Mouse (Mus musculus): ENCODE data around the gene Tcp11l1. TPM values are rescaled to one million over a fixed set of nuclear protein-coding genes. Genes with fewer than 3 reads are reported as not detected.

Gene Tcp11l1
- polyA plus RNA-seq, 1 experiment: 1.9 TPM

DNA sequence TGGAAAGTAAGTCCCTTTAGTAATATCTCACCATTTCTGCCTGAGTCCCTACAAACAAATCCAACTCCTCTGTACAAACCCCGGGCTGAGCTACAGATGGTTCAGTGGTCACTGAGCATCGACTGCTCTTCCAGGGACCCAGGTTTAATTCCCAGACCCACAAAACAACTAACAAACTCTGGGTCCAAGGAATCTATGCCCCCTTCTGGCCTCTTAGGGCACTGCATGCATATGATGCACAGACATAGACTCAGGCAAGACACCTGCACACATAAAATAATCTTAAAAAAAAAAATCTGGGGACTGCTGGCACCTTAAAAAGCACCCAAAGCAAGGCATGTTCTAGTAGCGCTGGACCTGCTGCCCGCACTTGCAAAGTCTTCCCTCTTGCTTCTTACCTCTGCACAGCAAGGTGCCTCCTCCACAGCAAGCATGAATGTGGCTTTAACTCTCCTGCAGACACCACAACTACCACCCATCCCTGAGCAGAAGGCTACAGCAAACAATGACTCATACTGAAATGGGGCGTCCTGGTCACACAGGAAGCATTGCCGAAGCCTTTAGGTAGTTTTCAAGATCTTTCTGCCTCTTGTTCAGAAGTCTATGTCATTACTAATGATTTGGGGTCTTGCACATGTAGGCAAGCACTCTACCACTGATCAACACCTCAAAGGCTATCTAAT is 42.7 kb downstream of the Tcp11l1 start:
- no peaks in the 10 kb centered on the region for H3K4me1 ChIP-seq (ENCODE audit: control insufficient read depth, insufficient read depth, insufficient read length, low read length)
- peaks cover 11% of the 10 kb centered on the region for H3K36me3 ChIP-seq (ENCODE audit: control insufficient read depth, insufficient read depth, low read length)
- WGBS: 73% methylated on average over 6 of the region's 6 CpGs
- no peaks in the 10 kb centered on the region for H3K27me3 ChIP-seq (ENCODE audit: control insufficient read depth, insufficient read depth, low read length)
- TF ChIP-seq POLR2A (IDR thresholded peaks at IDR 0.05; ENCODE audit: low read depth, low read length): no peak
- TF ChIP-seq CTCF (IDR thresholded peaks at IDR 0.05; ENCODE audit: extremely low read depth, insufficient read length, insufficient replicate concordance, low read depth, low read length): peak; percentile 40; the same call in 1 of the 2 replicates
- no peak overlapping the region for H3K4me3 ChIP-seq (ENCODE audit: low read depth, low read length)
- H3K27ac ChIP-seq (ENCODE audit: insufficient read depth, low read depth, low read length): no peak overlapping the region

DNA sequence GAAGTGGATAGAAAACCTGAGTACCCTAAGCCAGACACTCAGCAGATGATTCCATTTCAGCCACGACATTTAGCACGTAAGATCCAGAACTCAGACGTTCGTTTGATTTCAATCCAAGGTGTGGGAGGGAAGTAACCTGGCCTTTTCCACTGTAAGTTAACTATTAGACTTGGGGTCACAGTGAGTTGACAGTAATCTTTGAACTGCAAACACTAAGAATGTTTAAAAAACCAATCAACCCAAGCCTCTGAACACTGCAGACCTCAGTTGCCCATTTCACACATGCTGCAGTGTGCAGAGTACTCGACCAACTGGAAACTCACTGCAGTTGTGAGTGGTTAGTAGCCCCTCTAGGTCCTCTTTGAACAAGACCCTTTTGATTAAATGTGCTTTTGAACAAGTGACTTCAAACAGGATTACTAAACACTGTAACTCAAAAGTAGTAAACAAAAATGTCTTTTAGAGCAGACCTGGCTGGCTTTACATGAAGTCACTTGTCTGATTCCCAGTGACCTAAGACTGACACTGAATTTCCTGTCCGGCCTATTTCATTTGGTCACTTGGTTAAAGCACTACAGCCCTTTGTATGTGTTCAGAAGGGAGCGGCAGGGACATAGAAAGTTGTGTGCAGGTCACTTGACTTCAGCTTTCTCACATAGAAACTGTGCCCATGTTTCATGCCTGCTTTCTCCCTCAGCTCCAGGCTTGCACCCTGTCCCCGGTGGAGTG is 48.4 kb downstream of the Tcp11l1 start:
- Histone ChIP-seq H3K4me3 (ENCODE audit: low read depth, low read length) (no peak overlapping the region), H3K36me3 (ENCODE audit: control insufficient read depth, insufficient read depth, low read length) (peaks cover 37% of the 10 kb centered on the region), H3K27ac (ENCODE audit: insufficient read depth, low read depth, low read length) (no peak overlapping the region), H3K27me3 (ENCODE audit: control insufficient read depth, insufficient read depth, low read length) (no peaks in the 10 kb centered on the region), H3K4me1 (ENCODE audit: control insufficient read depth, insufficient read depth, insufficient read length, low read length) (no peaks in the 10 kb centered on the region)
- no peak for TF ChIP-seq POLR2A (IDR thresholded peaks at IDR 0.05; ENCODE audit: low read depth, low read length)
- TF ChIP-seq CTCF (IDR thresholded peaks at IDR 0.05; ENCODE audit: extremely low read depth, insufficient read length, insufficient replicate concordance, low read depth, low read length): no peak
- WGBS: 65% methylated on average over 8 of the region's 8 CpGs

DNA sequence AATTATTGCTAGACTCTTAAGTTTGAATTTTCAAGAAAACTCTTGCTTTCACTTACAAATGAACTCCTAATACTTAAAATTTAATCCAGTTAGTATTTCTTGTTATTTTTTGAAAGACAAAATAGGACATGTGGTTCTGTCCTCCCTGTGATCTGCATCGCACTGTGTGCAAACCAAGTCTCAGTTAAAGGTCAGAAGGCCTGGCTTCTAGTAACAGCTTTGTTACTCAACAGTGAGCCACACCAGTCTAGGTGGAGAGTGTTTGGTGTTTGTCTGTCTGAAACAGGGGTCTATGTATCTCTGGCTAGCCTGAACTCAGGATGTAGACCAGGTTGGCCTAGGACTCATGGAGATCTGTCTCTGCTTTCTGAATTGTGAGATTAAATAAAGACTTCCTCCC is 53.3 kb downstream of the Tcp11l1 start:
- Histone ChIP-seq H3K27me3 (ENCODE audit: control insufficient read depth, insufficient read depth, low read length) (no peaks in the 10 kb centered on the region), H3K27ac (ENCODE audit: insufficient read depth, low read depth, low read length) (no peak overlapping the region), H3K4me3 (ENCODE audit: low read depth, low read length) (no peak overlapping the region), H3K4me1 (ENCODE audit: control insufficient read depth, insufficient read depth, insufficient read length, low read length) (no peaks in the 10 kb centered on the region), H3K36me3 (ENCODE audit: control insufficient read depth, insufficient read depth, low read length) (peaks cover 38% of the 10 kb centered on the region)
- WGBS: 93% methylated on average over 1 of the region's 1 CpGs
- TF ChIP-seq POLR2A (IDR thresholded peaks at IDR 0.05; ENCODE audit: low read depth, low read length): no peak
- TF ChIP-seq CTCF (IDR thresholded peaks at IDR 0.05; ENCODE audit: extremely low read depth, insufficient read length, insufficient replicate concordance, low read depth, low read length): no peak

DNA sequence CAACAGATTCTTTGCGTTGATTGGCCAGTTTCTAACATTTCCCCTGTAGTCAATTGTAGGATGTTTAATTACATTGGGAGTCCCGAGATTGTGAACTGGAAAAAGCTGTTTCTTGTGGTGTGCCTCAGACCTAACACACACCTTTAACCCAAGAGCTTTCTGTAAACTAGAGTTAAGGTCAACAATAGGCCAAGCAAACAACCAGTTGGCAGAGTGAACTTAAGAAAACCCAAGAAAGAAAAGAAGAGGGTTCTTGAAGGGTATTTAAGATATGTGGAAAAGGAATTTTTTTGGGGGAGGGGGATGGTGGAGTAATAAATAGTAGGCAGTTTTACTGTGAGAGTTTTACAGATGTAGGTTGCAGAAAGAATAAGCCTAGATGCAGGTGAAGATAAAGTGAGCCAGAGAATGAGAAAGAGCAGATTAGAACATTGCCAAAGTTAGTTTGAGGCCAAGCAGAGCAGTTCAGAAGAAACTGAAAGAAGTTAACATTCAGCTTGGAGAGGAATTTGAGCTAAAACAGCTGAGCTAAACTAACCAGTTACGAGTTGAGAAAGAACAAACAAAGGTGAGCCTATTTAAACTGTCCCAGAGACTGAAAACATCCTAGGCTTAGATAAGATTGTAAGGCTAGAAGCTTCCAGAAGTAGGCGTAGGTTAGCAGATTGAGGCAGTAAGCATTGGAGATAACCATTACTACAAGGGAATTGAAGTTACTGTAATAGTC is 95.8 kb downstream of the Tcp11l1 start:
- 72% methylated on average over 4 of the region's 4 CpGs for WGBS
- H3K36me3 ChIP-seq (ENCODE audit: control insufficient read depth, insufficient read depth, low read length): peaks cover 12% of the 10 kb centered on the region
- no peak overlapping the region for H3K4me3 ChIP-seq (ENCODE audit: low read depth, low read length)
- H3K27me3 ChIP-seq (ENCODE audit: control insufficient read depth, insufficient read depth, low read length): no peaks in the 10 kb centered on the region
- H3K4me1 ChIP-seq (ENCODE audit: control insufficient read depth, insufficient read depth, insufficient read length, low read length): no peaks in the 10 kb centered on the region
- no peak overlapping the region for H3K27ac ChIP-seq (ENCODE audit: insufficient read depth, low read depth, low read length)
- TF ChIP-seq POLR2A (IDR thresholded peaks at IDR 0.05; ENCODE audit: low read depth, low read length) (no peak), CTCF (IDR thresholded peaks at IDR 0.05; ENCODE audit: extremely low read depth, insufficient read length, insufficient replicate concordance, low read depth, low read length) (no peak)

DNA sequence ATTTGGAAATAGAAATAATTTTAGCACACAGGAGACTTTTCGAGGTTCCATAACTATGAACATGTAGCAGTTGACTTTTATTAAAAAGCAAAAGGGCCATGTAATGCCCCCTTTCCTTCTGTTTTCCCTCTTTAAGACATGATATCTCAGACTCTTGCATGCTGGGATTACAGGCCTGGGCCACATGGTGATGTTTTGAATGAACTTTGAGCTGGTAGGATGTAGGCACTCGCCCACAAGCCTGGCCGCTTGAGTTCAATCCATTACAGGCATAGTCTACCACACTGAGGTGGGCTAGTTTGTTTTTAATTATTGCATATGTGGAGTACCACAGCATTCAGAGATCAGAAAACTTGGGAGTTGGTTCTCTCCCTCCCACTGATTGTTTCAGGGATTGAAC is 97.2 kb downstream of the Tcp11l1 start:
- 94% methylated on average over 3 of the region's 3 CpGs for WGBS
- H3K27me3 ChIP-seq (ENCODE audit: control insufficient read depth, insufficient read depth, low read length): no peaks in the 10 kb centered on the region

More for the DNA sequence above, 97.2 kb downstream of the Tcp11l1 start:
- Histone ChIP-seq H3K4me3 (ENCODE audit: low read depth, low read length) (no peak overlapping the region), H3K4me1 (ENCODE audit: control insufficient read depth, insufficient read depth, insufficient read length, low read length) (no peaks in the 10 kb centered on the region), H3K27ac (ENCODE audit: insufficient read depth, low read depth, low read length) (no peak overlapping the region), H3K36me3 (ENCODE audit: control insufficient read depth, insufficient read depth, low read length) (peaks cover 12% of the 10 kb centered on the region)
- TF ChIP-seq POLR2A (IDR thresholded peaks at IDR 0.05; ENCODE audit: low read depth, low read length): no peak
- TF ChIP-seq CTCF (IDR thresholded peaks at IDR 0.05; ENCODE audit: extremely low read depth, insufficient read length, insufficient replicate concordance, low read depth, low read length): no peak

Other genes starting within 250 kb of the Tcp11l1 start
- gene Hipk3, start 217.7 kb downstream of the Tcp11l1 start, polyA plus RNA-seq (2012; rRNA removed): 7.0 and 9.8 TPM in 2 replicates
- gene Cstf3, start 121.6 kb downstream of the Tcp11l1 start, polyA plus RNA-seq (2012; rRNA removed): 0.77 and 2.4 TPM in 2 replicates
- gene Pin1rt1, start 4.2 kb upstream of the Tcp11l1 start, polyA plus RNA-seq (2012; rRNA removed): not detected in 2 replicates
- gene Depdc7, start 30.7 kb upstream of the Tcp11l1 start, polyA plus RNA-seq (2012; rRNA removed): 3.5 and 15.7 TPM in 2 replicates
- gene Qser1, start 104.6 kb upstream of the Tcp11l1 start, polyA plus RNA-seq (2012; rRNA removed): 1.0 and 1.3 TPM in 2 replicates
- 0.33 and 0.42 TPM in 2 replicates for gene Prrg4, start 137.7 kb upstream of the Tcp11l1 start, polyA plus RNA-seq (2012; rRNA removed)
- gene Ccdc73, start 155.6 kb upstream of the Tcp11l1 start, polyA plus RNA-seq (2012; rRNA removed): not detected in 2 replicates

All from small intestine, adult 2 months (tissue).